Mouse (Mus musculus): ENCODE measurements around the gene Gtpbp3. TPM values are rescaled to one million over a fixed set of nuclear protein-coding genes. Genes with fewer than 3 reads are reported as not detected.

Gtpbp3 gene
- total RNA-seq, 1 experiment from 2014 or later = 28.7 TPM

DNA sequence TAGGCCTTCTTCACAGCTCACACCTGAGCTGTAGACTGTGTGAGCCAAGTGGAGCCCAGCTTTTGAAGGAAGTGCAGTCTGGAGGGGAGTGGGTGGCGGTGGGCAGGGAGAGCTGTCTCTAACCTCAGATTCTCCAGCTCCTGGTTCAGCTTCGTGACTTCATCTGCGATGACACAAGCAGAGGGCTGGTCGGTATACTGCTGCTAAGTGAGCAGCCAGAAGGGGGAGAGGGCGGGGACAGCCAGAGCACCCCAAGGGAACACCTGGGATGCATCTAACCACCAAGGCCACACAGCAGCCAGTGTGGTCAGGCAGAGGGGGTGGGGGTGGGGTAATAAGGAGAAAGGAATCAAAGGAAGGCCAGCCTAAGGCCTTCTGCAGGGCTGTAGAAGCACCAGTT is 47.8 kb downstream of the Gtpbp3 start:
- no peak for DNase-seq

GRCm38 (mm10) chr8:71537028-71537867 is 49.3 kb downstream of the Gtpbp3 start, which contains the start of gene Bst2:
Gene Bst2, minus strand, starts transcription at chr8:71537456.
- peak; percentile 85 for DNase-seq

GRCm38 (mm10) chr8:71542632-71543343 is 54.9 kb downstream of the Gtpbp3 start, which contains the start of gene Mvb12a:
Gene Mvb12a, plus strand, starts transcription at chr8:71542922.
- DNase-seq = peak; percentile 92

GRCm38 (mm10) chr8:71543755-71544154 is 55.9 kb downstream of the Gtpbp3 start:
- no peak for DNase-seq

- DNase-seq = no peak
Measured at GRCm38 (mm10) chr8:71545053-71545452, 57.1 kb downstream of the Gtpbp3 start.

- DNase-seq = no peak
Measured at GRCm38 (mm10) chr8:71547590-71547989, 59.7 kb downstream of the Gtpbp3 start.

Other genes with a start within 250 kb of the Gtpbp3 start
- 40.7 and 42.0 TPM in 2 replicates for gene Myo9b, start 215.4 kb upstream of the Gtpbp3 start, total RNA-seq (2021)
- 19.6 and 21.5 TPM in 2 replicates for gene Haus8, start 215.2 kb upstream of the Gtpbp3 start, total RNA-seq (2021)
- gene Use1, start 121.3 kb upstream of the Gtpbp3 start, total RNA-seq (2021) = 168 and 199 TPM in 2 replicates
- 18.7 and 20.7 TPM in 2 replicates for gene Ocel1, start 116.8 kb upstream of the Gtpbp3 start, total RNA-seq (2021)
- gene Nr2f6, start 106.1 kb upstream of the Gtpbp3 start, total RNA-seq (2021) = 64.5 and 75.8 TPM in 2 replicates
- 20.6 and 25.8 TPM in 2 replicates for gene Ushbp1, start 92.3 kb upstream of the Gtpbp3 start, total RNA-seq (2021)
- 105 and 116 TPM in 2 replicates for gene Babam1, start 91.2 kb upstream of the Gtpbp3 start, total RNA-seq (2021)
- 3.2 and 4.1 TPM in 2 replicates for gene Ankle1, start 82.1 kb upstream of the Gtpbp3 start, total RNA-seq (2021)
- gene Abhd8, start 24.4 kb upstream of the Gtpbp3 start, total RNA-seq (2021) = 63.0 and 82.8 TPM in 2 replicates
- gene Mrpl34, start 23.1 kb upstream of the Gtpbp3 start, total RNA-seq (2021) = 109 and 113 TPM in 2 replicates
- gene Dda1, start 18.9 kb upstream of the Gtpbp3 start, total RNA-seq (2021) = 62.5 and 64.7 TPM in 2 replicates
- 17.3 and 23.3 TPM in 2 replicates for gene Ano8, start 2.1 kb upstream of the Gtpbp3 start, total RNA-seq (2021)
- 167 and 192 TPM in 2 replicates for gene Plvap, start 23.6 kb downstream of the Gtpbp3 start, total RNA-seq (2021)
- not detected in 2 replicates for gene Ccdc194, start 37.6 kb downstream of the Gtpbp3 start, total RNA-seq (2021)
- gene Bst2, start 49.4 kb downstream of the Gtpbp3 start, total RNA-seq (2021) = 66.0 and 70.2 TPM in 2 replicates
- gene Mvb12a, start 54.8 kb downstream of the Gtpbp3 start, total RNA-seq (2021) = 62.3 and 73.7 TPM in 2 replicates
- gene Tmem221, start 70.8 kb downstream of the Gtpbp3 start, total RNA-seq (2021) = 5.0 and 8.9 TPM in 2 replicates
- gene Nxnl1, start 78.5 kb downstream of the Gtpbp3 start, total RNA-seq (2021) = 1.1 TPM in 2 replicates
- gene Slc27a1, start 80.8 kb downstream of the Gtpbp3 start, total RNA-seq (2021) = 156 and 167 TPM in 2 replicates
- gene Pgls, start 104.1 kb downstream of the Gtpbp3 start, total RNA-seq (2021) = 145 and 153 TPM in 2 replicates
- 4.0 TPM in 2 replicates for gene Fam129c, start 109.5 kb downstream of the Gtpbp3 start, total RNA-seq (2021)
- 64.6 and 66.2 TPM in 2 replicates for gene Colgalt1, start 122.9 kb downstream of the Gtpbp3 start, total RNA-seq (2021)
- gene Unc13a, start 183.7 kb downstream of the Gtpbp3 start, total RNA-seq (2021) = 8.3 and 8.4 TPM in 2 replicates
- gene Jak3, start 188.2 kb downstream of the Gtpbp3 start, total RNA-seq (2021) = 11.7 and 14.3 TPM in 2 replicates
- gene Insl3, start 201.1 kb downstream of the Gtpbp3 start, total RNA-seq (2021) = 6.1 and 7.8 TPM in 2 replicates
- gene B3gnt3, start 213.7 kb downstream of the Gtpbp3 start, total RNA-seq (2021) = 3.7 and 4.8 TPM in 2 replicates
- 2.2 and 2.6 TPM in 2 replicates for gene Fcho1, start 237.6 kb downstream of the Gtpbp3 start, total RNA-seq (2021)

Data from adrenal gland, postnatal 25 days (tissue).